ENCODE assay signal across 8 mouse cellular contexts in the genomic region with DNA sequence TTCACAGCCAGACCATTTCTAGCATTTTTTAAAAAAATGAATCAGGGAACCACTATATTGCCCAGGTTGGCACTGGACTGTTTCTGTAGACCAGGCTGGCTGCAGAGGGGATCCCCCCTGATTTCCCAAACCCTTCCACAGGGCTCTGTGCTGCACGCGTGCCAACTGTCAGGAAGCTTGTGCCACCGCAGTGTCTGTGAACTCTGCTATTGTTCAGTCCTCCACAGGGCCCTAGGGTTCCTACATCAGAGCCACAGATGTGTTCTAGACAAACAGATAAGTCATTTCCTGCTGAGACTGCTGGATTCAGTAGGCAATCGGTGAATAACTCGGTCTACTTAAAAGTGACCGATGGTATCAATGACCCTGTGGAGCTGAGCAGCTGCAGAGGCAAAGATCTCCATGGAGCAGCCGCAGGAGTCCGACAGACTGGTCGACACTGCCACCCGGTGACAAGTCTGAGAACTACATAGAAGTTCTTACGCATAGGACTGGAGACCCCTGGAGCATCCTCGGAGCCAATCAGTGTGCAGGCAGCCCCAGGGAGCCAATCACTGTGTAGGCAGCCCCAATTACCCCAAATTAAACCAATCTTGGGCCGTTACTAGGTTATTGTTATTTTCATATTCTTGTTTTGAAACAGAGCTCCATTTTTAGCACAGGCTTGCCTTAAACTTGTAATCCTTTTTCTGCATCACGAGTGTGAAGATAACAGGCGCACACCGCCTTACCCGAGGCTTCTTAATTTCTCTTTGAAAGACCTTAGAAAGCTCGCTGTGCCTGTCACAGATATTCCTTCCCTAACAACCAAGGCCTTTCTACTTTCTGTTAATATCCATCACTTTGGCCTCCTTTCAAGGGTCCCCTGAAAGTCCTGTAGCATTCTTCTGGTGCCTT. TPM values are rescaled to one million over a fixed set of nuclear protein-coding genes. Genes with fewer than 3 reads are reported as not detected.
A peak's percentile ranks its signal among the peaks of the same experiment; 100 is the strongest.
DNase-seq lines count a peak whose midpoint lies in the region; ATAC-seq and TF ChIP-seq lines count a peak whose summit lies in the region.

No protein-coding gene starts in this region.

- TF ChIP-seq CTCF in liver, adult 2 months (IDR thresholded peaks at IDR 0.05; ENCODE audit: low read depth, low read length) = peak; percentile 86

- peak; percentile 91 for ATAC-seq in embryonic facial prominence, embryonic 15.5 days (ENCODE audit: insufficient number of reproducible peaks, low FRiP score, low TSS enrichment, low read depth)
- peak; percentile 63; the same call in 1 of the 2 replicates for ATAC-seq in heart, embryonic 11.5 days (replicated peaks; ENCODE audit: insufficient number of reproducible peaks, low FRiP score, low TSS enrichment)
- ATAC-seq in kidney, embryonic 16.5 days (ENCODE audit: low FRiP score, low TSS enrichment) = peak; percentile 98
- peak; percentile 95 for ATAC-seq in stomach, embryonic 14.5 days (ENCODE audit: insufficient number of reproducible peaks, insufficient read depth, low FRiP score, low read depth)

- 0 out of 2 replicates have a peak overlapping the region, but pooled peaks have one; percentile 18 for H3K4me3 ChIP-seq in embryonic facial prominence, embryonic 15.5 days (replicated peaks)
- H3K4me3 ChIP-seq in heart, embryonic 11.5 days (ENCODE audit: low read depth, low read length) = no peak overlapping the region
- H3K4me3 ChIP-seq in kidney, embryonic 16.5 days (ENCODE audit: low read length) = peak overlapping the region; percentile 24
- H3K4me3 ChIP-seq in liver, adult 2 months (ENCODE audit: insufficient read depth, low read depth, low read length) = no peak overlapping the region
- no peak overlapping the region for H3K4me3 ChIP-seq in stomach, embryonic 14.5 days (ENCODE audit: low read depth, low read length)

- H3K9ac ChIP-seq in embryonic facial prominence, embryonic 15.5 days = no peak overlapping the region
- no peak overlapping the region for H3K9ac ChIP-seq in heart, embryonic 11.5 days (ENCODE audit: low read depth, low read length)
- H3K9ac ChIP-seq in kidney, embryonic 16.5 days (replicated peaks; ENCODE audit: low read length) = peak overlapping the region; percentile 40; the same call in 1 of the 2 replicates
- no peak overlapping the region for H3K9ac ChIP-seq in liver, adult 2 months (ENCODE audit: low read depth, low read length)
- H3K9ac ChIP-seq in stomach, embryonic 14.5 days (replicated peaks; ENCODE audit: low read depth, low read length) = no peak overlapping the region

- H3K9me3 ChIP-seq in embryonic facial prominence, embryonic 15.5 days (replicated peaks) = no peaks in the 10 kb centered on the region
- H3K9me3 ChIP-seq in heart, embryonic 11.5 days (replicated peaks; ENCODE audit: control insufficient read depth, low read length) = no peaks in the 10 kb centered on the region
- H3K9me3 ChIP-seq in kidney, embryonic 16.5 days (ENCODE audit: low read length) = no peaks in the 10 kb centered on the region
- H3K9me3 ChIP-seq in stomach, embryonic 14.5 days (ENCODE audit: control insufficient read depth, low read depth, low read length) = no peaks in the 10 kb centered on the region

- peak; percentile 75 for DNase-seq in 416B (ENCODE audit: low read depth)
- DNase-seq in adrenal gland, postnatal 4 days (ENCODE audit: low spot score in 2 of 2) = peak; percentile 55 to 67
- DNase-seq in liver, adult 2 months (ENCODE audit: extremely low read depth, low read depth, low spot score) = peak; percentile 16
- peak; percentile 57 for DNase-seq in naive thymus-derived CD4-positive, alpha-beta T cell, adult 2 months (ENCODE audit: low read depth)

- WGBS in embryonic facial prominence, embryonic 15.5 days = 18% methylated on average over 18 of the region's 18 CpGs
- 16% methylated on average over 18 of the region's 18 CpGs for WGBS in heart, embryonic 11.5 days (ENCODE audit: insufficient replicate concordance)
- WGBS in kidney, embryonic 16.5 days = 17% methylated on average over 18 of the region's 18 CpGs
- whole genome bisulfite sequencing in liver, adult 2 months = 21% methylated on average over 18 of the region's 18 CpGs
- WGBS in stomach, embryonic 14.5 days = 18% methylated on average over 18 of the region's 18 CpGs

- no peaks in the 10 kb centered on the region for H3K79me2 ChIP-seq in liver, adult 2 months (ENCODE audit: control insufficient read depth, insufficient read depth, low read length)

- peak overlapping the region; percentile 38 for H3K4me2 ChIP-seq in embryonic facial prominence, embryonic 15.5 days (replicated peaks)
- H3K4me2 ChIP-seq in heart, embryonic 11.5 days = peak overlapping the region; percentile 40
- peak overlapping the region; percentile 37 for H3K4me2 ChIP-seq in kidney, embryonic 16.5 days (replicated peaks; ENCODE audit: low read depth, low read length)
- peak overlapping the region; percentile 4; the same call in 1 of the 2 replicates for H3K4me2 ChIP-seq in stomach, embryonic 14.5 days (replicated peaks; ENCODE audit: low read depth, low read length)

- H3K4me1 ChIP-seq in embryonic facial prominence, embryonic 15.5 days = peaks cover 7% of the 10 kb centered on the region; the same call in 1 of the 2 replicates
- H3K4me1 ChIP-seq in heart, embryonic 11.5 days (ENCODE audit: control insufficient read depth, insufficient read depth, low read length) = no peaks in the 10 kb centered on the region
- H3K4me1 ChIP-seq in kidney, embryonic 16.5 days (ENCODE audit: insufficient read depth, low read length) = no peaks in the 10 kb centered on the region
- no peaks in the 10 kb centered on the region for H3K4me1 ChIP-seq in liver, adult 2 months (ENCODE audit: control insufficient read depth, insufficient read depth, low read length)
- no peaks in the 10 kb centered on the region for H3K4me1 ChIP-seq in stomach, embryonic 14.5 days (ENCODE audit: control insufficient read depth, insufficient read depth, low read length)

- H3K27me3 ChIP-seq in embryonic facial prominence, embryonic 15.5 days = peaks cover 7% of the 10 kb centered on the region
- peaks cover under 1% of the 10 kb centered on the region; the same call in 1 of the 2 replicates for H3K27me3 ChIP-seq in heart, embryonic 11.5 days (ENCODE audit: control insufficient read depth, insufficient read depth, low read length)
- H3K27me3 ChIP-seq in kidney, embryonic 16.5 days (ENCODE audit: insufficient read depth, low read length) = peaks cover 13% of the 10 kb centered on the region
- H3K27me3 ChIP-seq in liver, adult 2 months (ENCODE audit: control insufficient read depth, insufficient read depth, low read length) = no peaks in the 10 kb centered on the region; the same call in 1 of the 2 replicates
- no peaks in the 10 kb centered on the region for H3K27me3 ChIP-seq in stomach, embryonic 14.5 days (ENCODE audit: control insufficient read depth, insufficient read depth, low read length)

- no peaks in the 10 kb centered on the region for H3K36me3 ChIP-seq in embryonic facial prominence, embryonic 15.5 days
- H3K36me3 ChIP-seq in heart, embryonic 11.5 days (ENCODE audit: control insufficient read depth, insufficient read depth, low read length) = no peaks in the 10 kb centered on the region
- no peaks in the 10 kb centered on the region for H3K36me3 ChIP-seq in kidney, embryonic 16.5 days (ENCODE audit: insufficient read depth, low read length)
- H3K36me3 ChIP-seq in liver, adult 2 months (ENCODE audit: control insufficient read depth, insufficient read depth, low read length) = no peaks in the 10 kb centered on the region
- H3K36me3 ChIP-seq in stomach, embryonic 14.5 days (ENCODE audit: control insufficient read depth, insufficient read depth, low read length) = no peaks in the 10 kb centered on the region

- no peak for TF ChIP-seq POLR2A in liver, adult 2 months (IDR thresholded peaks at IDR 0.05; ENCODE audit: extremely low read depth, insufficient read depth, low read length)

- no peak overlapping the region for H3K27ac ChIP-seq in embryonic facial prominence, embryonic 15.5 days (replicated peaks)
- no peak overlapping the region for H3K27ac ChIP-seq in heart, embryonic 11.5 days (ENCODE audit: low read depth, low read length)
- H3K27ac ChIP-seq in kidney, embryonic 16.5 days (ENCODE audit: low read length) = no peak overlapping the region
- no peak overlapping the region for H3K27ac ChIP-seq in liver, adult 2 months (replicated peaks; ENCODE audit: insufficient read depth, low read depth, low read length)
- no peak overlapping the region for H3K27ac ChIP-seq in stomach, embryonic 14.5 days (ENCODE audit: low read length)

RNA-seq across cellular contexts. Expression of a gene that starts 18.1 kb away (rescaled TPM):
- total RNA-seq in adrenal gland, postnatal 4 days (2021) = under 1 TPM; 0.34 to 0.81 TPM
- 8.9 and 11.2 TPM in 2 replicates for polyA plus RNA-seq in embryonic facial prominence, embryonic 15.5 days (2015; fragmentation: Nextera tagmentation; extraction: Ambion mirVana)
- 0.39 TPM in 1 of 2 replicates, not detected in the other for polyA plus RNA-seq in heart, embryonic 11.5 days (2014; fragmentation: Nextera tagmentation; extraction: Ambion mirVana)
- polyA plus RNA-seq in kidney, embryonic 16.5 days (2015; fragmentation: Nextera tagmentation; extraction: Ambion mirVana) = 2.7 and 3.0 TPM in 2 replicates
- 0.07 TPM in 1 of 2 replicates, not detected in the other for total RNA-seq in liver, adult 2 months (2014; rRNA removed)
- polyA plus RNA-seq in liver, adult 2 months (2012; rRNA removed) = 5.9 TPM in 1 of 2 replicates, not detected in the other
- polyA plus RNA-seq in stomach, embryonic 14.5 days (2014; fragmentation: Nextera tagmentation; extraction: Ambion mirVana) = 12.1 and 14.1 TPM in 2 replicates

RNA-seq across cellular contexts. Expression of a gene that starts 27.6 kb away (rescaled TPM):
- total RNA-seq in adrenal gland, postnatal 4 days (2021) = 1 to 10 TPM; 4.8 to 4.9 TPM
- polyA plus RNA-seq in embryonic facial prominence, embryonic 15.5 days (2015; fragmentation: Nextera tagmentation; extraction: Ambion mirVana) = 4.7 and 5.8 TPM in 2 replicates
- polyA plus RNA-seq in heart, embryonic 11.5 days (2014; fragmentation: Nextera tagmentation; extraction: Ambion mirVana) = 3.1 and 4.0 TPM in 2 replicates
- 5.1 and 5.6 TPM in 2 replicates for polyA plus RNA-seq in kidney, embryonic 16.5 days (2015; fragmentation: Nextera tagmentation; extraction: Ambion mirVana)
- 2.9 and 3.1 TPM in 2 replicates for total RNA-seq in liver, adult 2 months (2014; rRNA removed)
- polyA plus RNA-seq in liver, adult 2 months (2012; rRNA removed) = 2.3 TPM in 2 replicates
- polyA plus RNA-seq in stomach, embryonic 14.5 days (2014; fragmentation: Nextera tagmentation; extraction: Ambion mirVana) = 3.8 and 5.0 TPM in 2 replicates

RNA-seq across cellular contexts. Expression of a gene that starts 27.7 kb away (rescaled TPM):
- total RNA-seq in adrenal gland, postnatal 4 days (2021) = 100 to 1,000 TPM; 126 to 141 TPM
- 113 and 124 TPM in 2 replicates for polyA plus RNA-seq in embryonic facial prominence, embryonic 15.5 days (2015; fragmentation: Nextera tagmentation; extraction: Ambion mirVana)
- polyA plus RNA-seq in heart, embryonic 11.5 days (2014; fragmentation: Nextera tagmentation; extraction: Ambion mirVana) = 132 and 154 TPM in 2 replicates
- polyA plus RNA-seq in kidney, embryonic 16.5 days (2015; fragmentation: Nextera tagmentation; extraction: Ambion mirVana) = 147 and 148 TPM in 2 replicates
- 53.2 and 59.9 TPM in 2 replicates for total RNA-seq in liver, adult 2 months (2014; rRNA removed)
- polyA plus RNA-seq in liver, adult 2 months (2012; rRNA removed) = 47.1 and 59.8 TPM in 2 replicates
- 125 and 132 TPM in 2 replicates for polyA plus RNA-seq in stomach, embryonic 14.5 days (2014; fragmentation: Nextera tagmentation; extraction: Ambion mirVana)

RNA-seq across cellular contexts. Expression of a gene that starts 37.4 kb away (rescaled TPM):
- total RNA-seq in adrenal gland, postnatal 4 days (2021) = 1 to 10 TPM; 5.1 to 5.4 TPM
- 2.8 and 4.8 TPM in 2 replicates for polyA plus RNA-seq in embryonic facial prominence, embryonic 15.5 days (2015; fragmentation: Nextera tagmentation; extraction: Ambion mirVana)
- 2.0 and 2.3 TPM in 2 replicates for polyA plus RNA-seq in heart, embryonic 11.5 days (2014; fragmentation: Nextera tagmentation; extraction: Ambion mirVana)
- polyA plus RNA-seq in kidney, embryonic 16.5 days (2015; fragmentation: Nextera tagmentation; extraction: Ambion mirVana) = 3.4 and 4.7 TPM in 2 replicates
- 0.09 and 0.67 TPM in 2 replicates for total RNA-seq in liver, adult 2 months (2014; rRNA removed)
- 0.25 and 0.45 TPM in 2 replicates for polyA plus RNA-seq in liver, adult 2 months (2012; rRNA removed)
- 6.3 and 6.9 TPM in 2 replicates for polyA plus RNA-seq in stomach, embryonic 14.5 days (2014; fragmentation: Nextera tagmentation; extraction: Ambion mirVana)

Comparison
In these comparisons a context has a peak if more than half of its experiments do, and no peak if none do; other contexts are left out.
1. DNase-seq: peak in every context shown above with its lines; median percentile 75 in 416B; 61 in adrenal gland, postnatal 4 days; 57 in naive thymus-derived CD4-positive, alpha-beta T cell, adult 2 months; 16 in liver, adult 2 months.
2. H3K4me3 ChIP-seq: peak in embryonic facial prominence, embryonic 15.5 days (single experiment) and kidney, embryonic 16.5 days (single experiment); none in heart, embryonic 11.5 days (single experiment), liver, adult 2 months (single experiment) and stomach, embryonic 14.5 days (single experiment).
3. Peak in every context shown above with its lines, with median percentiles within 50 percentile points of each other: ATAC-seq and H3K4me2 ChIP-seq.